Mouse (Mus musculus) brain, embryonic 14.5 days (tissue): ENCODE measurements at regions not wholly inside any gene's neighbourhood (a gene's known extent, or its start where the extent isn't known, plus 50 kb on each side); places are given as distances from the start of the nearest gene placed in this dataset.

ENCODE experiments used
- CTCF ChIP-seq: fragments of 200-500 bp; IDR thresholded peaks from 2 replicates; pipeline ENCODE4 v1.5.1; 2012; ENCODE audit warnings: inconsistent platforms, mild to moderate bottlenecking, moderate library complexity, borderline replicate concordance; ENCODE audit not compliant: insufficient read depth, insufficient read length; ENCODE audit errors: extremely low read depth
- POLR2A ChIP-seq: fragments of 200-500 bp; IDR thresholded peaks from 2 replicates; pipeline ENCODE4 v1.6.1; 2012; ENCODE audit warnings: mild to moderate bottlenecking, inconsistent platforms, borderline replicate concordance; ENCODE audit not compliant: poor library complexity, insufficient read depth, insufficient read length, severe bottlenecking; ENCODE audit errors: extremely low read depth

- no peak for TF ChIP-seq POLR2A
- TF ChIP-seq CTCF = no peak
Observed at GRCm38 (mm10) chr13:99042086-99042485, 57.7 kb upstream of the 1700024P04Rik start.
